Mouse (Mus musculus) small intestine, adult 2 months (tissue): Measurements from ENCODE around the gene Fndc11. TPM values are rescaled to one million over a fixed set of nuclear protein-coding genes. Genes with fewer than 3 reads are reported as not detected.

ENCODE experiments used
- H3K27ac ChIP-seq: fragments of 200-500 bp; 2 replicates; pipeline ENCODE4 v1.5.1; 2012; ENCODE audit warnings: low read depth, low read length, control low read depth, inconsistent platforms; ENCODE audit not compliant: insufficient read depth
- H3K27me3 ChIP-seq: fragments of 200-500 bp; 2 replicates; pipeline ENCODE4 v1.6.1; 2012; ENCODE audit warnings: mild to moderate bottlenecking, moderate library complexity, low read length, inconsistent platforms; ENCODE audit not compliant: control insufficient read depth, insufficient read depth
- H3K36me3 ChIP-seq: fragments of 200-500 bp; 2 replicates; pipeline ENCODE4 v1.6.1; 2012; ENCODE audit warnings: mild to moderate bottlenecking, low read length, control low read depth, inconsistent platforms; ENCODE audit not compliant: control insufficient read depth, insufficient read depth
- H3K4me1 ChIP-seq: fragments of 200-500 bp; 2 replicates; pipeline ENCODE4 v1.6.1; 2012; ENCODE audit warnings: low read length, inconsistent platforms, mixed read lengths; ENCODE audit not compliant: control insufficient read depth, insufficient read depth, insufficient read length
- H3K4me3 ChIP-seq: fragments of 200-500 bp; 2 replicates; pipeline ENCODE4 v1.5.1; 2012; ENCODE audit warnings: low read depth, mild to moderate bottlenecking, control low read depth, inconsistent platforms, low read length, moderate library complexity
- CTCF ChIP-seq: fragments of 200-500 bp; IDR thresholded peaks from 2 replicates; pipeline ENCODE4 v1.5.1; 2012; ENCODE audit warnings: low read depth, mild to moderate bottlenecking, control low read depth, inconsistent platforms, low read length, moderate library complexity, mixed read lengths; ENCODE audit not compliant: insufficient replicate concordance, insufficient read length; ENCODE audit errors: extremely low read depth
- POLR2A ChIP-seq: fragments of 200-500 bp; IDR thresholded peaks from 2 replicates; pipeline ENCODE4 v1.6.1; 2012; ENCODE audit warnings: low read depth, mild to moderate bottlenecking, control low read depth, inconsistent platforms, low read length, moderate library complexity
- WGBS: fragments of 180-500 bp; shearing (Covaris S2); methylation state at CpG from one replicate; pipeline ENCODE4 v1.1.7; 2018; 5-methylcytosine and 5-hydroxymethylcytosine counted together
- polyA plus RNA-seq: library from polyadenylated mRNA; depleted of rRNA; stranded (reverse); fragments of >200 nt; gene quantifications from 2 replicates; pipeline ENCODE4 v1.2.3, GENCODE M21; 2012

Gene Fndc11
- polyA plus RNA-seq, 1 experiment: 0.53 TPM

GRCm38 (mm10) chr2:181202422-181202821, 17.4 kb upstream of the Fndc11 start, which contains the start of gene Ptk6:
Gene Ptk6 (minus strand): TSS chr2:181202789.
- Histone ChIP-seq H3K36me3 (peaks cover 14% of the 10 kb centered on the region), H3K4me3 (peak within 1 kb of the TSS; percentile 63), H3K27ac (peak within 1 kb of the TSS; percentile 90), H3K27me3 (no peaks in the 10 kb centered on the region), H3K4me1 (peaks cover 37% of the 10 kb centered on the region)
- 63% methylated on average over 3 of the region's 3 CpGs for WGBS
- TF ChIP-seq CTCF (no peak), POLR2A (peak; percentile 57; the same call in 1 of the 2 replicates)

DNA sequence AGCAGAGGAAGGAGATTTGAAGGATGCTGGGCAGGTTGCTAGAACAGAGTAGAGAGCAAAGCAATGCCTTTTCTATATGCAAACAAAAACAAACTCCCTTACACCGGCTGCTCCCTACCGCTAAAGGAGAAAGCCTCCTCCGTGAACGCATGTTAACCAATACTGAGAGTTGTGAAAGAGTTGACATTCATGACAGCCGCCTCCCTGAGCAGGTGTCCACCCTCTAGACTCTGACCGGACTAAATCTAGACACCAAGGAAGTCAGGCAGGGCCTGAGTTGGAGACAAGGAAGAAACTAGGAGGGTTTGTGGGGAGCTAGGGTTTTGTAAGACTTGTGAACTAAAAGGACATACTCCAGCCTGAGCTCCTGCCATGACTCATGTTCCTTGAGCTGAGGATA, 16.9 kb upstream of the Fndc11 start:
- no peaks in the 10 kb centered on the region for H3K27me3 ChIP-seq
- TF ChIP-seq POLR2A: no peak
- TF ChIP-seq CTCF: no peak
- H3K4me1 ChIP-seq: peaks cover 34% of the 10 kb centered on the region
- peaks cover 11% of the 10 kb centered on the region for H3K36me3 ChIP-seq
- 16% methylated on average over 6 of the region's 6 CpGs for WGBS
- peak overlapping the region; percentile 82 for H3K27ac ChIP-seq
- H3K4me3 ChIP-seq: no peak overlapping the region; the same call in 1 of the 2 replicates

- no peaks in the 10 kb centered on the region for H3K36me3 ChIP-seq
- H3K27ac ChIP-seq: no peak overlapping the region
- H3K27me3 ChIP-seq: no peaks in the 10 kb centered on the region
- no peak for TF ChIP-seq POLR2A
- TF ChIP-seq CTCF: no peak
- no peak overlapping the region for H3K4me3 ChIP-seq
- 80% methylated on average over 5 of the region's 5 CpGs for WGBS
- H3K4me1 ChIP-seq: peaks cover 23% of the 10 kb centered on the region
Measured at GRCm38 (mm10) chr2:181205678-181206077, 14.1 kb upstream of the Fndc11 start.

- peaks cover 22% of the 10 kb centered on the region for H3K4me1 ChIP-seq
- no peak for TF ChIP-seq POLR2A
- TF ChIP-seq CTCF: no peak
- no peak overlapping the region for H3K4me3 ChIP-seq
- 42% methylated on average over 9 of the region's 9 CpGs for WGBS
- no peaks in the 10 kb centered on the region for H3K27me3 ChIP-seq
- H3K36me3 ChIP-seq: no peaks in the 10 kb centered on the region
- H3K27ac ChIP-seq: no peak overlapping the region
Measured at GRCm38 (mm10) chr2:181206118-181206517, 13.7 kb upstream of the Fndc11 start.

GRCm38 (mm10) chr2:181212389-181213020, 7.3 kb upstream of the Fndc11 start:
- no peaks in the 10 kb centered on the region for H3K36me3 ChIP-seq
- no peak overlapping the region for H3K27ac ChIP-seq
- no peak for TF ChIP-seq POLR2A
- no peak for TF ChIP-seq CTCF
- no peaks in the 10 kb centered on the region; the same call in 1 of the 2 replicates for H3K27me3 ChIP-seq
- H3K4me1 ChIP-seq: peaks cover 6% of the 10 kb centered on the region
- 4% methylated on average over 34 of the region's 34 CpGs for WGBS
- peak overlapping the region; percentile 59 for H3K4me3 ChIP-seq

GRCm38 (mm10) chr2:181213021-181213445, 6.8 kb upstream of the Fndc11 start, which contains the start of gene Srms:
Gene Srms (minus strand): TSS chr2:181213185.
- WGBS: 2% methylated on average over 17 of the region's 17 CpGs
- H3K27ac ChIP-seq: no peak within 1 kb of the TSS
- peak within 1 kb of the TSS; percentile 59 for H3K4me3 ChIP-seq
- H3K4me1 ChIP-seq: peaks cover 6% of the 10 kb centered on the region
- H3K27me3 ChIP-seq: no peaks in the 10 kb centered on the region; the same call in 1 of the 2 replicates
- no peaks in the 10 kb centered on the region for H3K36me3 ChIP-seq
- TF ChIP-seq POLR2A (0 out of 2 replicates have a peak, but pooled peaks have one; percentile 28), CTCF (no peak)

GRCm38 (mm10) chr2:181216037-181216436, 3.8 kb upstream of the Fndc11 start:
- TF ChIP-seq CTCF (no peak), POLR2A (no peak)
- H3K36me3 ChIP-seq: no peaks in the 10 kb centered on the region
- 90% methylated on average over 6 of the region's 6 CpGs for WGBS
- H3K27me3 ChIP-seq: no peaks in the 10 kb centered on the region; the same call in 1 of the 2 replicates
- no peak overlapping the region for H3K4me3 ChIP-seq
- H3K27ac ChIP-seq: no peak overlapping the region
- H3K4me1 ChIP-seq: peaks cover 15% of the 10 kb centered on the region
